Mouse (Mus musculus) forebrain, postnatal 0 days (tissue): Measurements from ENCODE around the gene Chst8. TPM values are rescaled to one million over a fixed set of nuclear protein-coding genes. Genes with fewer than 3 reads are reported as not detected.

ENCODE experiments used
- ATAC-seq: fragments of 200-750 bp; cut with Nextera tagmentation; 2 replicates; pipeline ENCODE4 v1.8.0; 2017; ENCODE audit warnings: mild to moderate bottlenecking, moderate library complexity
- DNase-seq: peaks from one replicate; pipeline ENCODE4 v3.0.0-alpha.2; 2015
- H3K27ac ChIP-seq: fragments of 300-500 bp; sonication (generic); 2 replicates; pipeline ENCODE4 v1.5.1; 2014; ENCODE audit warnings: low read depth, mild to moderate bottlenecking, antibody characterized with exemption, low read length, moderate library complexity, mixed read lengths
- H3K27me3 ChIP-seq: fragments of 300-500 bp; sonication (generic); 2 replicates; pipeline ENCODE4 v1.6.1; 2014; ENCODE audit warnings: mild to moderate bottlenecking, low read length, mixed read lengths; ENCODE audit not compliant: insufficient read depth
- H3K36me3 ChIP-seq: fragments of 300-500 bp; sonication (generic); 2 replicates; pipeline ENCODE4 v1.6.1; 2014; ENCODE audit warnings: mild to moderate bottlenecking, moderate library complexity; ENCODE audit not compliant: insufficient read depth
- H3K4me1 ChIP-seq: fragments of 300-500 bp; sonication (generic); 2 replicates; pipeline ENCODE4 v1.6.1; 2014; ENCODE audit warnings: antibody characterized with exemption; ENCODE audit not compliant: insufficient read depth
- H3K4me2 ChIP-seq: fragments of 300-500 bp; sonication (generic); 2 replicates; pipeline ENCODE4 v1.6.1; 2014; ENCODE audit warnings: low read depth, mild to moderate bottlenecking, moderate library complexity
- H3K4me3 ChIP-seq: fragments of 300-500 bp; sonication (generic); 2 replicates; pipeline ENCODE4 v1.5.1; 2014; ENCODE audit warnings: low read depth, low read length, mixed read lengths
- H3K9ac ChIP-seq: fragments of 300-500 bp; sonication (generic); 2 replicates; pipeline ENCODE4 v1.6.1; 2014; ENCODE audit warnings: mild to moderate bottlenecking
- H3K9me3 ChIP-seq: fragments of 300-500 bp; sonication (generic); 2 replicates; pipeline ENCODE4 v1.6.1; 2016; ENCODE audit warnings: low read length
- CTCF ChIP-seq: sonication (generic); IDR thresholded peaks from 2 replicates; pipeline ENCODE4 v1.5.1; 2016; ENCODE audit warnings: antibody characterized with exemption, control low read depth, low read depth
- WGBS: fragments of 180-500 bp; shearing (Covaris S2); extraction: QIAGEN DNeasy Blood & Tissue Kit; methylation state at CpG from one replicate; pipeline ENCODE4 v1.1.7; 2014; 5-methylcytosine and 5-hydroxymethylcytosine counted together
- polyA plus RNA-seq: library from polyadenylated mRNA; unstranded; fragments of >200 nt; fragmentation: Nextera tagmentation; extraction: Ambion mirVana; gene quantifications from 2 replicates; pipeline ENCODE4 v1.2.1, GENCODE M21; 2015
- total RNA-seq: library from RNA; depleted of rRNA; stranded (reverse); fragments of >200 nt; gene quantifications from 2 replicates; pipeline ENCODE4 v1.2.3, GENCODE M21; 2014

Chst8 gene
- total and polyA plus RNA-seq, 2 experiments from 2014 or later, result 14.2 to 22.2 TPM

GRCm38 (mm10) chr7:34774020-34774419, 38.5 kb downstream of the Chst8 start:
- DNase-seq, result peak; percentile 73
- no peak overlapping the region for H3K9ac ChIP-seq
- H3K27ac ChIP-seq, result peak overlapping the region; percentile 59

DNA sequence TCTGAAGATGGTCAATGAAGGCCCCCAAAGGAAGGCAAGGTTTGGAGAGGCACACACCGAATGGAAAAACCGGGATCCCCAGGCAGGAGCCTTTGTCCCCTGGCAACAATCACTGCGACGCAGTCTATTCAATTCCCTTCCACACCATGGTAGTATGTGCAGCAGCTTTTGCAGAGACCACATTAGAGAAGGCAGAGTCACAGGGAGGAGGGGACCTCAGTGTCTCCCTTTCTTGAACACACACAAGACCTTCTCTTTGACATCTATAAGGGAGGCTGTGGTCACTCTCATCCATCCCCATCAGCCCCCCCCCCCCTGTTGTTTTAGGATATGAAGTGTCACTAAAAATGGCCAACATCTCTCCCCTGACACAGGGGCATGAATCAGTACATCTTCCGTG, 39.2 kb downstream of the Chst8 start:
- Histone ChIP-seq H3K4me2 (peak overlapping the region; percentile 37; the same call in 1 of the 2 replicates), H3K27ac (no peak overlapping the region; the same call in 1 of the 2 replicates), H3K9ac (no peak overlapping the region), H3K4me1 (peaks cover 6% of the 10 kb centered on the region; the same call in 1 of the 2 replicates), H3K9me3 (no peaks in the 10 kb centered on the region), H3K27me3 (no peaks in the 10 kb centered on the region), H3K36me3 (no peaks in the 10 kb centered on the region), H3K4me3 (no peak overlapping the region)
- 28% methylated on average over 5 of the region's 5 CpGs for WGBS
- peak; percentile 21 for DNase-seq
- ATAC-seq, result 0 out of 2 replicates have a peak, but pooled peaks have one; percentile 25
- TF ChIP-seq CTCF, result no peak

More at GRCm38 (mm10) chr7:34774020-34774419, 38.5 kb downstream of the Chst8 start:
- H3K9me3 ChIP-seq, result no peaks in the 10 kb centered on the region
- H3K4me3 ChIP-seq, result peak overlapping the region; percentile 16; the same call in 1 of the 2 replicates
- peak; percentile 17 for ATAC-seq
- H3K4me1 ChIP-seq, result peaks cover 6% of the 10 kb centered on the region; the same call in 1 of the 2 replicates
- no peak for TF ChIP-seq CTCF
- H3K4me2 ChIP-seq, result peak overlapping the region; percentile 37
- no peaks in the 10 kb centered on the region for H3K36me3 ChIP-seq
- no peaks in the 10 kb centered on the region for H3K27me3 ChIP-seq
- WGBS, result 12% methylated on average over 13 of the region's 13 CpGs

- H3K4me2 ChIP-seq, result no peak overlapping the region
- ATAC-seq, result no peak
- no peaks in the 10 kb centered on the region for H3K27me3 ChIP-seq
- H3K4me1 ChIP-seq, result peaks cover 8% of the 10 kb centered on the region; the same call in 1 of the 2 replicates
- no peak overlapping the region for H3K9ac ChIP-seq
- no peak overlapping the region for H3K4me3 ChIP-seq
- WGBS, result 62% methylated on average over 8 of the region's 8 CpGs
- H3K9me3 ChIP-seq, result no peaks in the 10 kb centered on the region
- DNase-seq, result no peak
- H3K27ac ChIP-seq, result no peak overlapping the region
- TF ChIP-seq CTCF, result no peak
- no peaks in the 10 kb centered on the region for H3K36me3 ChIP-seq
Measured at GRCm38 (mm10) chr7:34769531-34769930, 43.0 kb downstream of the Chst8 start.

DNA sequence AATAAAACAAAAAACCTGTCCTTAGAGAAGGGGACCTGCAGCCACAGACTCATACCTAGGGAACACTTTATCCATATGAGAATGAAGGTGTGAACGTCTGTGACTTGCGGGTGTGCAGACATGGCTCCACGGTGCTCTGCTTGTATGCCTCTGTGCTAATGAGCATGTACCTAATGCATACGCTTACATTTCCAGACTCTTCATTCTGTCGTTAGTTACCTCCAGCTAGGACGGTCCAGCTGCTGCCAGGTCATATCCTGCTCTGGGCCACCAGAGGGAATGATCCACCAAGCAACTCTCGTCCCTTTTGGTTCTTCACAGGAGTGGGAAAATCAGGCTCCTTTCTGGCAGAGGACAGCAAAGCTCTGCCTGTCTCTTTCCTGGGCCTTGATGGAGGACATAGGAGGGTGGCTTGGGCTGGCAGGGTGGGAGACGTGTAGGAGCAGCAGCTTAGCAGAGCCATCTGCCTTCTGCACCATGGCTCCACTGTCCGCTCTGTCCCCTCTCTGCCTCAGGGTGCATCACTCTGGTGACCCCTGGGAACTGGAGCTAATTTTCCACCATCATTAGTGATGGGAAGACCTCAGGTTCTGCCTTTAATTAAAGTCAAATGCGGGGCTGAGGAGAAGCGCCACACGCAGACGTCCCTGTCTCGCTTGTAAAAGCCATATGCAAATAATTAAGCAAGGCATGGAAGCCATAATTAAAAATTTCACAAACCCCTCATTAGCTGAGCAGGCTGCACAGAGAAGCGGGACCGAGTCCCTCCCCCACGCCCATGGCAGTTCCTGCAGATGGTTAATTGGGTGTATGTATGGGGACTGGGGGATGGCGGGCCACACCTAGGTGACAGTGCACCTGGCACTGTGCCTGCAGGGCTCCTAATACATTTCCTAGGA, 48.0 kb downstream of the Chst8 start:
- H3K27ac ChIP-seq, result no peak overlapping the region
- H3K9me3 ChIP-seq, result no peaks in the 10 kb centered on the region
- TF ChIP-seq CTCF, result peak; percentile 20; the same call in 1 of the 2 replicates
- 31% methylated on average over 18 of the region's 18 CpGs for WGBS
- H3K4me3 ChIP-seq, result no peak overlapping the region
- ATAC-seq (peak; percentile 51), DNase-seq (no peak)
- no peaks in the 10 kb centered on the region; the same call in 1 of the 2 replicates for H3K27me3 ChIP-seq
- no peak overlapping the region for H3K9ac ChIP-seq
- H3K36me3 ChIP-seq, result no peaks in the 10 kb centered on the region
- 0 out of 2 replicates have a peak, but pooled peaks cover 2% of the 10 kb centered on the region for H3K4me1 ChIP-seq
- H3K4me2 ChIP-seq, result no peak overlapping the region

- Histone ChIP-seq H3K4me3 (no peak overlapping the region), H3K4me1 (0 out of 2 replicates have a peak, but pooled peaks cover 4% of the 10 kb centered on the region), H3K9me3 (no peaks in the 10 kb centered on the region), H3K9ac (no peak overlapping the region), H3K27me3 (no peaks in the 10 kb centered on the region; the same call in 1 of the 2 replicates), H3K27ac (no peak overlapping the region), H3K4me2 (no peak overlapping the region), H3K36me3 (no peaks in the 10 kb centered on the region)
- peak; percentile 78 for DNase-seq
- no peak for TF ChIP-seq CTCF
- 17% methylated on average over 7 of the region's 7 CpGs for WGBS
- peak; percentile 88 for ATAC-seq
Measured at GRCm38 (mm10) chr7:34759378-34759822, 53.1 kb downstream of the Chst8 start.

GRCm38 (mm10) chr7:34758721-34759120, 53.8 kb downstream of the Chst8 start:
- H3K4me2 ChIP-seq, result no peak overlapping the region
- H3K36me3 ChIP-seq, result no peaks in the 10 kb centered on the region
- TF ChIP-seq CTCF, result no peak
- no peak for ATAC-seq
- H3K4me3 ChIP-seq, result no peak overlapping the region
- H3K9me3 ChIP-seq, result no peaks in the 10 kb centered on the region
- no peak overlapping the region for H3K9ac ChIP-seq
- H3K4me1 ChIP-seq, result 0 out of 2 replicates have a peak, but pooled peaks cover 4% of the 10 kb centered on the region
- DNase-seq, result no peak
- no peak overlapping the region for H3K27ac ChIP-seq
- WGBS, result 83% methylated on average over 3 of the region's 3 CpGs
- no peaks in the 10 kb centered on the region; the same call in 1 of the 2 replicates for H3K27me3 ChIP-seq

GRCm38 (mm10) chr7:34757513-34757912, 55.0 kb downstream of the Chst8 start:
- ATAC-seq (no peak), DNase-seq (no peak)
- 88% methylated on average over 4 of the region's 4 CpGs for WGBS
- no peak overlapping the region for H3K4me3 ChIP-seq
- peak; percentile 38 for TF ChIP-seq CTCF
- no peaks in the 10 kb centered on the region; the same call in 1 of the 2 replicates for H3K27me3 ChIP-seq
- no peak overlapping the region for H3K27ac ChIP-seq
- no peaks in the 10 kb centered on the region for H3K36me3 ChIP-seq
- no peak overlapping the region for H3K9ac ChIP-seq
- no peak overlapping the region for H3K4me2 ChIP-seq
- peaks cover 4% of the 10 kb centered on the region; the same call in 1 of the 2 replicates for H3K4me1 ChIP-seq
- H3K9me3 ChIP-seq, result no peaks in the 10 kb centered on the region
